Mouse (Mus musculus): ENCODE results near the gene Plekhb1. TPM values are rescaled to one million over a fixed set of nuclear protein-coding genes. Genes with fewer than 3 reads are reported as not detected.

Gene Plekhb1
- polyA plus RNA-seq, 1 experiment from 2014 or later, result 4.2 TPM

DNA sequence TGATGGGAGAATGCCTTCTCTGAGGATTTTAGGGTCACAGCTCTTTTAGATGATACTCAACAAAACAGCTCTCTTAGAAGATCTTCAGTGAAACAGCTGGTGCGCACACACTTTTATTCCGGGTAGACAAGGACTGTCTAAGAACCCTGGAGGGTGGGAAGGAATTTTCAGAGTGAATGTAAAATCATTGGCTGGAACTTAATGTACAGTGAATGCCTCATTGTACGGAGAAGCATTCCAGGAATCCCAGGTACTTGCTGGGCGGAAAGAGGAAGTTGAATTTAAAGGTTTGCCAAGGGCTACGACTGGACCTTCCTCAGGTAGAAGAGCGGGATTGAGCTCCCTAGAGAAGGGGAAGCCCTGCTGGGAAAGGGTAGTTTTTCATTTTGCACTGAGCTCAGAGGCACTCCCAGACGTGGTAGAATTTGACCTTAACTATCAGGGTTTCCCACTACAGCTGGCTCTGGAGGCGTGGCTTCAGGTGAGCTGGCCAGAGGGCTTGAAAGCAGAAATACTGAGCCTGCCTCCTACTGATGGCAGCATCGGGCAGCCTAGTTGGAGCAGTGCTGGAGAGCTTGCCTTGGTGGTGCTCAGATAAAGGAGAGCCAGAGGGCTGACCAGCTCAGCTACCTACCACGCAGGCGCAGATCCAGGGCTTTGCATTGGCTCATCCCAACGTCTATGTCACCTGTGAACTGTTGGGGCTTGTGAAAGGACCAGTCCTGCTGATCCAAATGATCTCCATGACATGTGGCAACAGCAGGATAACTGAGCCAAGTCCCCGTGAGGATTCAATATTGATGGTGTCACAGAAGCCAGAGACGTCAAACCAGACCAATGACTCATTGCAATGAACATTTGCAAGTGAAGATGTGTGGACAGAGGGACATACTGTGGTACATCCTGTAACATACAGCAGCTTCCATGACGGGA, 17.0 kb upstream of the Plekhb1 start:
- H3K4me3 ChIP-seq, result no peak overlapping the region
- H3K9me3 ChIP-seq (replicated peaks), result no peaks in the 10 kb centered on the region
- H3K27ac ChIP-seq (replicated peaks), result no peak overlapping the region
- no peaks in the 10 kb centered on the region for H3K27me3 ChIP-seq (ENCODE audit: low read depth, poor library complexity, severe bottlenecking)
- 71% methylated on average over 15 of the region's 15 CpGs for WGBS
- no peaks in the 10 kb centered on the region for H3K36me3 ChIP-seq
- DNase-seq (ENCODE audit: low spot score), result no peak
- no peaks in the 10 kb centered on the region for H3K4me1 ChIP-seq

- Histone ChIP-seq H3K36me3 (no peaks in the 10 kb centered on the region), H3K9me3 (replicated peaks) (no peaks in the 10 kb centered on the region), H3K4me1 (peaks cover 9% of the 10 kb centered on the region), H3K4me3 (no peak overlapping the region), H3K27me3 (ENCODE audit: low read depth, poor library complexity, severe bottlenecking) (no peaks in the 10 kb centered on the region), H3K27ac (replicated peaks) (no peak overlapping the region)
- DNase-seq (ENCODE audit: low spot score), result no peak
- WGBS, result 89% methylated on average over 5 of the region's 5 CpGs
Measured at GRCm38 (mm10) chr7:100678052-100678451, 15.8 kb upstream of the Plekhb1 start.

GRCm38 (mm10) chr7:100674941-100675340, 12.7 kb upstream of the Plekhb1 start:
- DNase-seq (ENCODE audit: low spot score), result no peak
- H3K27me3 ChIP-seq (ENCODE audit: low read depth, poor library complexity, severe bottlenecking), result no peaks in the 10 kb centered on the region
- H3K4me1 ChIP-seq, result peaks cover 9% of the 10 kb centered on the region
- no peaks in the 10 kb centered on the region for H3K36me3 ChIP-seq
- no peak overlapping the region for H3K27ac ChIP-seq (replicated peaks)
- H3K9me3 ChIP-seq (replicated peaks), result no peaks in the 10 kb centered on the region
- no peak overlapping the region for H3K4me3 ChIP-seq
- 85% methylated on average over 2 of the region's 2 CpGs for WGBS

- 67% methylated on average over 7 of the region's 7 CpGs for WGBS
- H3K4me1 ChIP-seq, result peaks cover 9% of the 10 kb centered on the region
- no peak overlapping the region for H3K27ac ChIP-seq (replicated peaks)
- no peak for DNase-seq (ENCODE audit: low spot score)
- no peaks in the 10 kb centered on the region for H3K9me3 ChIP-seq (replicated peaks)
- H3K4me3 ChIP-seq, result no peak overlapping the region
- H3K36me3 ChIP-seq, result no peaks in the 10 kb centered on the region
- H3K27me3 ChIP-seq (ENCODE audit: low read depth, poor library complexity, severe bottlenecking), result no peaks in the 10 kb centered on the region
Measured at GRCm38 (mm10) chr7:100673452-100673851, 11.2 kb upstream of the Plekhb1 start.

DNA sequence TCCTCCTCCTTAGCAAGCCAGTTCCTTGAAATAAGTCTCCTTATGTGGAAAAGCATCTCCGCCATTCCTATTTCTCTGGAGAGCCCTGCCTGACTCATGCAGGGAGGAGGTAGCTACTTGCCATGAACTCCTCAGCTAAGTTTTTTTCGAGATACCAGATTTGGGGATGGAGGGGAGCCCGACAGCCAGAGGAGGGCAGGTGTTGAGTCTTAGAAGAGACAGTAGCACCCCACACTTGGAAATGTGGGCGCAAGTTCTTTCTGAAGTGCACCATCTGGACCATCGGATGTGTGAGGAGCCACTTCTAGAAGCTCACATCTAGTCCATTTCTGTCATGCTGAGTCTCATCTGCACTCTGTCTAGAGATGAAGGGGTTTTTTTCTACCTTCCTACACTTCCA, 8.4 kb upstream of the Plekhb1 start:
- Histone ChIP-seq H3K4me1 (peaks cover 9% of the 10 kb centered on the region), H3K36me3 (no peaks in the 10 kb centered on the region), H3K27ac (replicated peaks) (no peak overlapping the region), H3K27me3 (ENCODE audit: low read depth, poor library complexity, severe bottlenecking) (no peaks in the 10 kb centered on the region), H3K4me3 (no peak overlapping the region), H3K9me3 (replicated peaks) (no peaks in the 10 kb centered on the region)
- DNase-seq (ENCODE audit: low spot score), result no peak
- 83% methylated on average over 5 of the region's 5 CpGs for WGBS

- peak overlapping the region; percentile 3 for H3K4me3 ChIP-seq
- peak overlapping the region; percentile 0; the same call in 1 of the 2 replicates for H3K27ac ChIP-seq (replicated peaks)
- H3K4me1 ChIP-seq, result peaks cover 27% of the 10 kb centered on the region
- no peaks in the 10 kb centered on the region for H3K9me3 ChIP-seq (replicated peaks)
- H3K27me3 ChIP-seq (ENCODE audit: low read depth, poor library complexity, severe bottlenecking), result no peaks in the 10 kb centered on the region
- DNase-seq (ENCODE audit: low spot score), result no peak
- 62% methylated on average over 11 of the region's 11 CpGs for WGBS
- no peaks in the 10 kb centered on the region for H3K36me3 ChIP-seq
Measured at GRCm38 (mm10) chr7:100663729-100664304, 1.6 kb upstream of the Plekhb1 start.

GRCm38 (mm10) chr7:100663190-100663589, 976 bp upstream of the Plekhb1 start:
- peak overlapping the region; percentile 64; the same call in 1 of the 2 replicates for H3K27ac ChIP-seq (replicated peaks)
- H3K4me1 ChIP-seq, result peaks cover 33% of the 10 kb centered on the region
- H3K36me3 ChIP-seq, result no peaks in the 10 kb centered on the region
- no peaks in the 10 kb centered on the region for H3K27me3 ChIP-seq (ENCODE audit: low read depth, poor library complexity, severe bottlenecking)
- H3K9me3 ChIP-seq (replicated peaks), result no peaks in the 10 kb centered on the region
- H3K4me3 ChIP-seq, result peak overlapping the region; percentile 3
- peak; percentile 90 for DNase-seq (ENCODE audit: low spot score)
- WGBS, result 2% methylated on average over 13 of the region's 13 CpGs

DNA sequence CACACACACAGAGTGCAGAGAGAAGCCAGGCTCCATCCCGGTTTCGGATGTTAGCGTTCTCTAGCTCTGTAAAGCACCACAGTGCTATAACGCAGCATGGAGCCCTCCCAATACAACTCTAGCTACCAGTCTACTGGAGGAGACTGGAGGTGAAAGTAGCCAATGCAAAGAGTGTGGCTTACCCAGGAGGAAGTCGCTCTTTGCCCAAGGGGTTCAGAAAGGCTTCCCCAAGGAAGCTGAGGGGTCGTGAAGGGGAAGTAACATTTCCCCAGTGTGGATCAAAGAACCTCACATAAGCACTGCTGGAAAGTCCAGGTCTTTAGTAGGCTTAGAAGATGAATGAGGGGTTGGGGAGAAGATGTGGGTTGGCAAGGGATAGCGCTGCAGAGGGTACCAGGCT, 950 bp downstream of the Plekhb1 start:
- Histone ChIP-seq H3K36me3 (no peaks in the 10 kb centered on the region), H3K4me1 (peaks cover 42% of the 10 kb centered on the region), H3K4me3 (no peak overlapping the region), H3K9me3 (replicated peaks) (no peaks in the 10 kb centered on the region), H3K27ac (replicated peaks) (no peak overlapping the region), H3K27me3 (ENCODE audit: low read depth, poor library complexity, severe bottlenecking) (no peaks in the 10 kb centered on the region)
- WGBS, result 89% methylated on average over 7 of the region's 7 CpGs
- no peak for DNase-seq (ENCODE audit: low spot score)

GRCm38 (mm10) chr7:100658093-100658578, 4.1 kb downstream of the Plekhb1 start:
- WGBS, result 33% methylated on average over 18 of the region's 18 CpGs
- H3K36me3 ChIP-seq, result no peaks in the 10 kb centered on the region

GRCm38 (mm10) chr7:100656739-100657138, 5.5 kb downstream of the Plekhb1 start:
- Histone ChIP-seq H3K27me3 (ENCODE audit: low read depth, poor library complexity, severe bottlenecking) (no peaks in the 10 kb centered on the region), H3K36me3 (no peaks in the 10 kb centered on the region), H3K9me3 (replicated peaks) (no peaks in the 10 kb centered on the region), H3K4me3 (no peak overlapping the region), H3K27ac (replicated peaks) (0 out of 2 replicates have a peak overlapping the region, but pooled peaks have one; percentile 52), H3K4me1 (peaks cover 38% of the 10 kb centered on the region)
- DNase-seq (ENCODE audit: low spot score), result no peak
- WGBS, result 60% methylated on average over 5 of the region's 5 CpGs

More at GRCm38 (mm10) chr7:100658093-100658578, 4.1 kb downstream of the Plekhb1 start:
- DNase-seq (ENCODE audit: low spot score), result no peak
- Histone ChIP-seq H3K4me3 (peak overlapping the region; percentile 27; the same call in 1 of the 2 replicates), H3K9me3 (replicated peaks) (no peaks in the 10 kb centered on the region), H3K27me3 (ENCODE audit: low read depth, poor library complexity, severe bottlenecking) (no peaks in the 10 kb centered on the region), H3K4me1 (peaks cover 46% of the 10 kb centered on the region), H3K27ac (replicated peaks) (no peak overlapping the region)

DNA sequence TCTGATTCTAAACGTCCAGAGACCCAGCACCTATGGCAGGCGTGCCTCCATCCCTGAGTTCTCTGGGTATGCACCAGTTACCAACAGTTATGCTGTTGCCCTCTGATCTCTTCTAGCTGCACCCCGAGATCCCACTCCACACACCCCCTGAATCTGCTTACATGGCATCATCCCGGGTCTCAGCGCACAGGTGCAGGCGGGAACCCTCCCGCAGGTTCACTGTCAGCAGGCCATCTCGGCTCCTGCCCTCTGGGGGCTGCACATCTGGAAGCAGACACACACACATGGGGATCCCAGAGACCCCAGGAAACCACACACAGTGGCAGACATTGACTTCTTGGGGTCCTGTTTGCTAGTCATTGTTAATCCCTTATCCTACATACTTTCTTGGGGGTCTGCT, 7.8 kb downstream of the Plekhb1 start:
- Histone ChIP-seq H3K4me3 (0 out of 2 replicates have a peak overlapping the region, but pooled peaks have one; percentile 16), H3K27ac (replicated peaks) (peak overlapping the region; percentile 87), H3K27me3 (ENCODE audit: low read depth, poor library complexity, severe bottlenecking) (no peaks in the 10 kb centered on the region), H3K4me1 (peaks cover 41% of the 10 kb centered on the region), H3K9me3 (replicated peaks) (no peaks in the 10 kb centered on the region), H3K36me3 (peaks cover 3% of the 10 kb centered on the region; the same call in 1 of the 2 replicates)
- 83% methylated on average over 8 of the region's 8 CpGs for WGBS
- DNase-seq (ENCODE audit: low spot score), result no peak

- Histone ChIP-seq H3K9me3 (replicated peaks) (no peaks in the 10 kb centered on the region), H3K27me3 (ENCODE audit: low read depth, poor library complexity, severe bottlenecking) (no peaks in the 10 kb centered on the region), H3K4me3 (peak overlapping the region; percentile 16), H3K27ac (replicated peaks) (peak overlapping the region; percentile 87), H3K36me3 (peaks cover 9% of the 10 kb centered on the region), H3K4me1 (peaks cover 41% of the 10 kb centered on the region)
- WGBS, result 67% methylated on average over 9 of the region's 9 CpGs
- peak; percentile 73 for DNase-seq (ENCODE audit: low spot score)
Measured at GRCm38 (mm10) chr7:100653480-100654266, 8.5 kb downstream of the Plekhb1 start.

Data from midbrain, embryonic 10.5 days (tissue).